Mouse (Mus musculus) megakaryocyte, embryonic 14.5 days (primary cell): Measurements from ENCODE around the gene Jak1.

Source experiments
- FLI1 ChIP-seq: IDR thresholded peaks from 2 replicates; pipeline ENCODE4 v1.6.1; 2012; ENCODE audit warnings: low read length, inconsistent platforms, mixed read lengths
- GATA1 ChIP-seq: IDR thresholded peaks from 3 replicates; pipeline ENCODE4 v1.6.1; 2012; ENCODE audit warnings: mixed read lengths, low read length, inconsistent platforms, borderline replicate concordance

- no peak for TF ChIP-seq FLI1
- TF ChIP-seq GATA1: no peak
These were observed 13.1 kb downstream of the Jak1 start for GRCm38 (mm10) chr4:101252016-101252415.
